Mouse (Mus musculus) layer of hippocampus, adult 6 months (tissue): ENCODE data around the gene Gm13769. TPM values are rescaled to one million over a fixed set of nuclear protein-coding genes. Genes with fewer than 3 reads are reported as not detected.

Experiments used
- long read RNA-seq, 2 experiments: library from polyadenylated mRNA; unstranded; transcript quantifications; one replicate each; pipeline ENCODE4 v2.0.0; 2019 to 2020
- polyA plus RNA-seq: library from polyadenylated mRNA; unstranded; fragments of <200 nt; fragmentation: Nextera tagmentation; gene quantifications from 2 replicates; pipeline ENCODE4 v1.2.3, GENCODE M21; 2021

The Gm13769 gene
- polyA plus RNA-seq, result not detected in 2 replicates
- long read RNA-seq, experiment 1, result 0 reads
- long read RNA-seq, experiment 2, result 0 reads

GRCm38 (mm10) chr2:90321900-90322299, at the start of gene Gm13769:
Gene Gm13769 (plus strand): TSS chr2:90322200.

GRCm38 (mm10) chr2:90292741-90293140, 29.3 kb upstream of the Gm13769 start, which contains the start of gene Olfr1272:
Gene Olfr1272 (minus strand): TSS chr2:90292841.

Other genes with a start within 250 kb of the Gm13769 start
- gene Olfr1269, start 200.8 kb upstream of the Gm13769 start, polyA plus RNA-seq, result not detected in 2 replicates
- gene Olfr32, start 179.9 kb upstream of the Gm13769 start, polyA plus RNA-seq, result not detected in 2 replicates
- not detected in 2 replicates for gene Olfr1270, start 169.1 kb upstream of the Gm13769 start, polyA plus RNA-seq
- gene Olfr1506, start 97.7 kb upstream of the Gm13769 start, polyA plus RNA-seq, result not detected in 2 replicates
- gene Olfr142, start 64.6 kb upstream of the Gm13769 start, polyA plus RNA-seq, result not detected in 2 replicates
- gene Olfr1271, start 51.2 kb upstream of the Gm13769 start, polyA plus RNA-seq, result not detected in 2 replicates
- gene Olfr1272, start 29.4 kb upstream of the Gm13769 start, polyA plus RNA-seq, result not detected in 2 replicates
- not detected in 2 replicates for gene Olfr1274-ps, start 76.5 kb downstream of the Gm13769 start, polyA plus RNA-seq